Mouse (Mus musculus) duodenum, adult 2 months (tissue): Measurements from ENCODE around the gene Iqcc. TPM values are rescaled to one million over a fixed set of nuclear protein-coding genes. Genes with fewer than 3 reads are reported as not detected.

Source experiments
- polyA plus RNA-seq: library from polyadenylated mRNA; depleted of rRNA; stranded (reverse); fragments of >200 nt; gene quantifications from 2 replicates; pipeline ENCODE4 v1.2.3, GENCODE M21; 2012; ENCODE audit warnings: low replicate concordance; rRNA removed

Iqcc gene
- polyA plus RNA-seq = 23.9 and 24.6 TPM in 2 replicates

DNA sequence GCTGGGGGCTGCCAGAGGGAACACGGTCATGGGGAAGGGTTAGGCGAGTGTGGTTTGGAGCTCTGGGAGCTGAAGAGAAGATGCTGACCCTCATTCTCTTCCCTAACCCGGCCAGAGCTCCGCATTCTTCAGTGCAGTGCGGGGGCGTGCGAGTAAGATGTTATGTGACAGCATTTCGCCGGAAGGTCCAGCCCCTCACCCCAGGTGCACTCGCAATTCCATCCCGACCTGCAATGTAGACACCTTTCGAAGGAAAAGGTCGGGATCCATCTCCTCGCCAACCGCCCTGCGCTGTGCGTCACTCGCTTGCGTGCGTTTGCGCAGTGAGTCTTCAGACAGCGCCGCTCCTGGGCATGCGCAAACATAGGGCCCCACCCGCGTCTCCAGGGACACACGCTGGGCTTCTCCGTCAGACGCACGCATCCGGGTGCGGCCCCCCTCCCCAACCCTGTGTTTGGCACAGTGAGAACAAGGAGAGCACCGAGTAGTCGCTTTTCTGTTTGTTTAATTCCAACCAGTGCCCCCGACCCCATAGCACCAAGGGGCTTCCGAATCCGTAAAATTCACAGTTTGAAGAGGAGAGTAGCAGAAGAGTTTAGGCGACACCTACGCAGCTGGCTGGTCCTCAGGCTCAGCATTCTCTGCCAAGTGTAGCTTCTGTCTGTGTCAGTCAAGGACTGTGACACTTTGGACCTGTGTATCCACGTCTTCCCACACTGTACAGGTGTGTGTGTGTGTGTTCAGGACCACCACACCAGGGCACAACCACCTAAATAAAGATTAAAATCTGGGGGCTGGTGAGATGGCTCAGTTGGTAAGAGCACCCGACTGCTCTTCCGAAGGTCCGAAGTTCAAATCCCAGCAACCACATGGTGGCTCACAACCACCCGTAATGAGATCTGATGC lies at the start of gene Iqcc:
Gene Iqcc (minus strand): TSS at position 314 of the 906 bp plus-strand sequence.

GRCm38 (mm10) chr4:129640638-129641467 lies 22.0 kb upstream of the Iqcc start, which contains the start of gene Txlna:
Gene Txlna (minus strand): TSS chr4:129641065.

DNA sequence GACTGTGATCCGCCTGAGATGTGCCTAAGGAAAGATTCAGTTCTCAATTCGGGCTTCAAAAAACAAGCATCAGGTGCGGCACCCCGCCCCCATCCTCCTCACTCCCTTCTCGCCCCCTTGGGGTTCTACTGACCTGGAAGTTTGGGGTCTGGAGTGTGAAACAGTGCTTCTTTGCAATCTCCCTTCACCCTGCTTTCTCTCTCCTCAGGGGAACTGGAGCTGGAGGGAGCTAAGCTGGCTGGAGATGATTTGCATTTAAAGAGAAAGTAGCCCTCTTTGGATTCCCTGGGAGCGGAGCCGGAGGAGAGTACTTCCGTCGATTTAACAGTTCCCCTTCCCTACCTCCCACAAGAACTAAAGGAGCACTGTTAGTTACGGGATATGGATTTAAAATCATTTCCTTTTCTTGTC lies 4.8 kb upstream of the Iqcc start, which contains the start of gene Ccdc28b:
Gene Ccdc28b (minus strand): TSS at position 267 of the 411 bp plus-strand sequence.

GRCm38 (mm10) chr4:129614093-129614492 lies 4.8 kb downstream of the Iqcc start, which contains the start of gene Dcdc2b:
Gene Dcdc2b (minus strand): TSS chr4:129614257.

GRCm38 (mm10) chr4:129600233-129601158 lies 18.4 kb downstream of the Iqcc start, which contains the start of the genes Eif3i and Tmem234:
Gene Eif3i (minus strand): TSS chr4:129600648.
Gene Tmem234 (plus strand): TSS chr4:129600668.

DNA sequence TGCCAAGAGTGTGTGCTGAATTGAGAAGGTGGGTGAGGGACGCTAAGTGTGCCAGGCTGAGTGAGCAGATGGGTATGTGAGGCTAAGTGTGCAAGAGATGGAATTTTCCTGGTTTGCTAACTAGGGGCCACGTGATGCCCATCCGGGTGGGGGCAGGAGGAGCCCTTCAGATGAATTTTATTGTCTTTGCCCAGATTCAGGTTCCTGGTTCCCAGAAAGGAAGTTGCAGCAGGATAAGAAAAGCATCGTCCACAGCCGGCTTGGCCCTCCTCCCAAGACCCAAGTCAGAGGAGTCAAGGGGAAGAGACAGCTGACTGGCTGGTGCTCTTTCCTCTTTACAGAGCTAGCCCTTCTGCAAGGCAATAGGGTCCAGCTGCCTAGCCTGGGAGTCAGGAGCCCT lies 40.4 kb downstream of the Iqcc start, which contains the start of gene Fam167b:
Gene Fam167b (minus strand): TSS at position 84 of the 400 bp plus-strand sequence.

DNA sequence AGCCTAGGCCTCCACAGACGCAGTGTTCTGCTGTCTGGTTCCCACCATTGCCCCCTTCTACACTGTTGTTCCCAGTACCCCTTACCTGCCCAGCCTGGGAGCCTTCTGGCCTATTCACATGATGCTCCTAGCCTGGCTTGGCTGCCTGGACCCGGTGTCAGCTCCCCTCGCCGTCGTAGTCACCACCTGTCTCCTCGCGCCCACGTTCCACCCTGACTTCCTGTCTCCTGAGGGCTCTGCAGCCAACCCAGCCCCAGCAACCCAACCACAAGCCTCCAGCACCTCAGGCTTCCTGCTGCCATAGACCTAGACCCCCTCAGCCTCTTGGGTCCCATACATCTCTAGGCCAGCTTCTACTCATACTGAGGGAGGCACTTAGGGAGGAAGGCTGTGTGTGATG lies 45.5 kb downstream of the Iqcc start, which contains the start of gene Lck:
Gene Lck (minus strand): TSS at position 212 of the 400 bp plus-strand sequence.

Other genes starting within 250 kb of the Iqcc start
- 2.4 and 4.3 TPM in 2 replicates for gene Zbtb8a, start 241.0 kb downstream of the Iqcc start, polyA plus RNA-seq
- gene Zbtb8b, start 178.2 kb downstream of the Iqcc start, polyA plus RNA-seq = not detected in 2 replicates
- 13.4 and 21.0 TPM in 2 replicates for gene Bsdc1, start 157.5 kb downstream of the Iqcc start, polyA plus RNA-seq
- gene Tssk3, start 128.1 kb downstream of the Iqcc start, polyA plus RNA-seq = not detected in 2 replicates
- gene Fam229a, start 127.9 kb downstream of the Iqcc start, polyA plus RNA-seq = 0.28 TPM in 1 of 2 replicates, not detected in the other
- 12.7 and 25.1 TPM in 2 replicates for gene Marcksl1, start 105.5 kb downstream of the Iqcc start, polyA plus RNA-seq
- gene Hdac1, start 76.4 kb downstream of the Iqcc start, polyA plus RNA-seq = 11.4 and 15.1 TPM in 2 replicates
- 3.1 and 9.9 TPM in 2 replicates for gene Lck, start 45.5 kb downstream of the Iqcc start, polyA plus RNA-seq
- 0.12 and 0.74 TPM in 2 replicates for gene Fam167b, start 40.5 kb downstream of the Iqcc start, polyA plus RNA-seq
- 131 and 141 TPM in 2 replicates for gene Eif3i, start 18.5 kb downstream of the Iqcc start, polyA plus RNA-seq
- 82.2 and 99.8 TPM in 2 replicates for gene Tmem234, start 18.4 kb downstream of the Iqcc start, polyA plus RNA-seq
- gene Dcdc2b, start 4.8 kb downstream of the Iqcc start, polyA plus RNA-seq = 2.8 and 3.6 TPM in 2 replicates
- gene Ccdc28b, start 4.8 kb upstream of the Iqcc start, polyA plus RNA-seq = 4.5 and 7.3 TPM in 2 replicates
- 10.7 and 14.1 TPM in 2 replicates for gene Txlna, start 22.0 kb upstream of the Iqcc start, polyA plus RNA-seq
- gene Kpna6, start 53.7 kb upstream of the Iqcc start, polyA plus RNA-seq = 7.2 and 11.7 TPM in 2 replicates
- 15.2 and 19.6 TPM in 2 replicates for gene Tmem39b, start 77.7 kb upstream of the Iqcc start, polyA plus RNA-seq
- 45.9 and 66.1 TPM in 2 replicates for gene Khdrbs1, start 123.2 kb upstream of the Iqcc start, polyA plus RNA-seq
- 10.6 and 18.3 TPM in 2 replicates for gene Ptp4a2, start 192.1 kb upstream of the Iqcc start, polyA plus RNA-seq